Mouse (Mus musculus) liver, adult 2 months (tissue): Measurements from ENCODE around the gene Mknk1. TPM values are rescaled to one million over a fixed set of nuclear protein-coding genes. Genes with fewer than 3 reads are reported as not detected.

ENCODE experiments used
- DNase-seq: peaks from one replicate; pipeline ENCODE4 v3.0.0-alpha.2; 2011; ENCODE audit warnings: low read depth, low spot score; ENCODE audit errors: extremely low read depth
- H3K27ac ChIP-seq: fragments of 200-500 bp; replicated peaks from 2 replicates; pipeline ENCODE4 v1.5.1; 2012; ENCODE audit warnings: low read depth, mild to moderate bottlenecking, control low read depth, inconsistent platforms, low read length; ENCODE audit not compliant: insufficient read depth
- H3K27me3 ChIP-seq: fragments of 200-500 bp; 2 replicates; pipeline ENCODE4 v1.6.1; 2012; ENCODE audit warnings: mild to moderate bottlenecking, moderate library complexity, low read length, inconsistent platforms; ENCODE audit not compliant: control insufficient read depth, insufficient read depth
- H3K36me3 ChIP-seq: fragments of 200-500 bp; 2 replicates; pipeline ENCODE4 v1.6.1; 2012; ENCODE audit warnings: low read length, inconsistent platforms; ENCODE audit not compliant: control insufficient read depth, insufficient read depth
- H3K4me1 ChIP-seq: fragments of 200-500 bp; 2 replicates; pipeline ENCODE4 v1.6.1; 2011; ENCODE audit warnings: low read length; ENCODE audit not compliant: control insufficient read depth, insufficient read depth
- H3K4me3 ChIP-seq: fragments of 200-500 bp; 2 replicates; pipeline ENCODE4 v1.5.1; 2011; ENCODE audit warnings: low read depth, mild to moderate bottlenecking, control low read depth, low read length, moderate library complexity; ENCODE audit not compliant: insufficient read depth
- H3K79me2 ChIP-seq: fragments of 200-500 bp; 2 replicates; pipeline ENCODE4 v1.6.1; 2012; ENCODE audit warnings: inconsistent platforms, mild to moderate bottlenecking, low read length, moderate library complexity; ENCODE audit not compliant: control insufficient read depth, insufficient read depth
- H3K9ac ChIP-seq: fragments of 200-500 bp; 2 replicates; pipeline ENCODE4 v1.6.1; 2012; ENCODE audit warnings: low read depth, mild to moderate bottlenecking, control low read depth, inconsistent platforms, low read length
- CTCF ChIP-seq: fragments of 200-500 bp; IDR thresholded peaks from 2 replicates; pipeline ENCODE4 v1.5.1; 2011; ENCODE audit warnings: low read depth, low read length, control low read depth
- POLR2A ChIP-seq: fragments of 200-500 bp; IDR thresholded peaks from 2 replicates; pipeline ENCODE4 v1.6.1; 2011; ENCODE audit warnings: low read length, control low read depth; ENCODE audit not compliant: insufficient read depth; ENCODE audit errors: extremely low read depth
- WGBS: fragments of 180-500 bp; shearing (Covaris S2); methylation state at CpG from one replicate; pipeline ENCODE4 v1.1.7; 2018; 5-methylcytosine and 5-hydroxymethylcytosine counted together
- polyA plus RNA-seq: library from polyadenylated mRNA; depleted of rRNA; stranded (reverse); fragments of >200 nt; gene quantifications from 2 replicates; pipeline ENCODE4 v1.2.3, GENCODE M21; 2012
- total RNA-seq: library from RNA; depleted of rRNA; stranded (reverse); fragments of >200 nt; gene quantifications from 2 replicates; pipeline ENCODE4 v1.2.3, GENCODE M21; 2014

The Mknk1 gene
- total and polyA plus RNA-seq, 2 experiments, result 14.0 to 22.7 TPM

GRCm38 (mm10) chr4:115855100-115855499, 16.1 kb downstream of the Mknk1 start:
- Histone ChIP-seq H3K79me2 (0 out of 2 replicates have a peak, but pooled peaks cover 2% of the 10 kb centered on the region), H3K27me3 (no peaks in the 10 kb centered on the region), H3K36me3 (peaks cover 30% of the 10 kb centered on the region), H3K27ac (no peak overlapping the region), H3K9ac (no peak overlapping the region), H3K4me3 (no peak overlapping the region), H3K4me1 (no peaks in the 10 kb centered on the region)
- DNase-seq, result no peak
- 90% methylated on average over 6 of the region's 6 CpGs for WGBS
- TF ChIP-seq CTCF (no peak), POLR2A (no peak)

- H3K4me3 ChIP-seq, result no peak overlapping the region
- 0 out of 2 replicates have a peak, but pooled peaks cover 1% of the 10 kb centered on the region for H3K79me2 ChIP-seq
- no peak overlapping the region for H3K9ac ChIP-seq
- TF ChIP-seq CTCF, result no peak
- TF ChIP-seq POLR2A, result no peak
- no peak for DNase-seq
- H3K27ac ChIP-seq, result no peak overlapping the region
- no peaks in the 10 kb centered on the region for H3K4me1 ChIP-seq
- WGBS, result 96% methylated on average over 4 of the region's 4 CpGs
- peaks cover 26% of the 10 kb centered on the region for H3K36me3 ChIP-seq
- no peaks in the 10 kb centered on the region for H3K27me3 ChIP-seq
Observed at GRCm38 (mm10) chr4:115855609-115856008, 16.6 kb downstream of the Mknk1 start.

GRCm38 (mm10) chr4:115856282-115856681, 17.3 kb downstream of the Mknk1 start:
- Histone ChIP-seq H3K27me3 (no peaks in the 10 kb centered on the region), H3K79me2 (no peaks in the 10 kb centered on the region), H3K4me3 (no peak overlapping the region), H3K27ac (no peak overlapping the region), H3K4me1 (no peaks in the 10 kb centered on the region), H3K36me3 (peaks cover 24% of the 10 kb centered on the region), H3K9ac (no peak overlapping the region)
- TF ChIP-seq POLR2A (no peak), CTCF (no peak)
- no peak for DNase-seq
- 92% methylated on average over 4 of the region's 4 CpGs for WGBS

- H3K36me3 ChIP-seq, result peaks cover 20% of the 10 kb centered on the region
- TF ChIP-seq CTCF (no peak), POLR2A (no peak)
- no peak overlapping the region for H3K27ac ChIP-seq
- DNase-seq, result peak; percentile 16
- H3K9ac ChIP-seq, result no peak overlapping the region
- no peaks in the 10 kb centered on the region for H3K4me1 ChIP-seq
- 78% methylated on average over 9 of the region's 9 CpGs for whole genome bisulfite sequencing
- no peaks in the 10 kb centered on the region for H3K79me2 ChIP-seq
- no peak overlapping the region for H3K4me3 ChIP-seq
- H3K27me3 ChIP-seq, result no peaks in the 10 kb centered on the region
Observed at GRCm38 (mm10) chr4:115857293-115857883, 18.4 kb downstream of the Mknk1 start.

GRCm38 (mm10) chr4:115863352-115863751, 24.4 kb downstream of the Mknk1 start:
- H3K79me2 ChIP-seq, result no peaks in the 10 kb centered on the region
- H3K36me3 ChIP-seq, result peaks cover 31% of the 10 kb centered on the region
- no peaks in the 10 kb centered on the region for H3K27me3 ChIP-seq
- no peak overlapping the region for H3K4me3 ChIP-seq
- no peak overlapping the region for H3K27ac ChIP-seq
- H3K9ac ChIP-seq, result no peak overlapping the region
- TF ChIP-seq POLR2A (no peak), CTCF (no peak)
- DNase-seq, result no peak
- WGBS, result 94% methylated on average over 7 of the region's 7 CpGs
- no peaks in the 10 kb centered on the region for H3K4me1 ChIP-seq

- H3K79me2 ChIP-seq, result no peaks in the 10 kb centered on the region
- no peak for TF ChIP-seq POLR2A
- no peak for TF ChIP-seq CTCF
- H3K9ac ChIP-seq, result no peak overlapping the region
- DNase-seq, result no peak
- peaks cover 31% of the 10 kb centered on the region for H3K36me3 ChIP-seq
- 83% methylated on average over 10 of the region's 10 CpGs for WGBS
- H3K4me1 ChIP-seq, result no peaks in the 10 kb centered on the region
- no peak overlapping the region for H3K27ac ChIP-seq
- H3K27me3 ChIP-seq, result no peaks in the 10 kb centered on the region
- no peak overlapping the region for H3K4me3 ChIP-seq
Observed at GRCm38 (mm10) chr4:115863880-115864279, 24.9 kb downstream of the Mknk1 start.
